Mouse (Mus musculus): ENCODE results near the gene Gm15737. TPM values are rescaled to one million over a fixed set of nuclear protein-coding genes. Genes with fewer than 3 reads are reported as not detected.

The Gm15737 gene
- polyA plus RNA-seq, 1 experiment from 2014 or later, result 0.04 TPM

DNA sequence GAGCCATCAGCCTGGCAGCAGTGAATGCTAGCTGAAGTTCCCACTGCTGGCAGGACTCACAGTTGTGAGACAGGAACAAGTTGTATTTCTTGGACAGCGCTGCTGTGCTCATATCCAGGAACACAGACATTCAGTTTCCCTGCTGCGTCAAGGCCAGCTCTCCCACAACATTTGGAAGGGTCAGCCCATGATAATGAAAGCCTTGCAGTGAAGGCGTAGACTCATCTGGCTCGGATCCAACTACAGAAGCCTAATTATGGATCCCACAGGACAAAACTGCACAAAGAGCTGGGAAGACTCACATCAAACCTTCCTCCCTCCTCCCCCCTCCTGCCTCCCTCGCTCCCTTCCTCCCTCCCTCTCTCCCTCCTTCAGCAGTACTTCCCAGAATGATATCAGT is 18.9 kb upstream of the Gm15737 start:
- H3K4me3 ChIP-seq, result no peak overlapping the region
- no peaks in the 10 kb centered on the region for H3K27me3 ChIP-seq (ENCODE audit: poor library complexity, severe bottlenecking)
- no peaks in the 10 kb centered on the region for H3K9me3 ChIP-seq
- no peak for DNase-seq (ENCODE audit: extremely low spot score, low spot score)
- no peak overlapping the region for H3K27ac ChIP-seq
- peaks cover 6% of the 10 kb centered on the region; the same call in 1 of the 2 replicates for H3K4me1 ChIP-seq
- 77% methylated on average over 5 of the region's 5 CpGs for WGBS
- H3K36me3 ChIP-seq (replicated peaks), result peaks cover 5% of the 10 kb centered on the region; the same call in 1 of the 2 replicates

DNA sequence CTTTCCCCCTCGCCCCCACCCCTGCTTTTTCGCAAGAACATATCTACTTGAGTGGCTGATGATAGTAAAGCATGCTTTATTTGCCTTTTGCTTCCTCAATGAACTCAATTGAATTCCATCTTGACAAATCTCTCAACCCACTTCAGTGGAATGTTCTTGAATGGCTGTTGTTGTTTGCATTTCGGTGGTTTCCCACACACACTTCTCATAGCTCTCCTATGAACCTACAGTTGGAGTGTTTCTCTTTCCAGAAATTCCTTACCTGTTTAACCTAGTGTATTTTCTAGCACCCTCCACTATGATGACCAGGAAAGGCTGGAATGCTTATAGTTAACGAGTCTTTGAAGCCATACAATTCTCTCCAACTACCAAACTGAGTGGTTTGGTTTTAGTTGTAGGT is 14.3 kb upstream of the Gm15737 start:
- Histone ChIP-seq H3K27me3 (ENCODE audit: poor library complexity, severe bottlenecking) (no peaks in the 10 kb centered on the region), H3K4me1 (peaks cover 10% of the 10 kb centered on the region; the same call in 1 of the 2 replicates), H3K4me3 (no peak overlapping the region), H3K36me3 (replicated peaks) (peaks cover 13% of the 10 kb centered on the region), H3K9me3 (no peaks in the 10 kb centered on the region), H3K27ac (no peak overlapping the region)
- 88% methylated on average over 4 of the region's 4 CpGs for WGBS
- no peak for DNase-seq (ENCODE audit: extremely low spot score, low spot score)

GRCm38 (mm10) chr6:92857761-92858160 is 11.4 kb upstream of the Gm15737 start:
- 94% methylated on average over 13 of the region's 13 CpGs for WGBS
- peaks cover 17% of the 10 kb centered on the region for H3K36me3 ChIP-seq (replicated peaks)
- no peak overlapping the region for H3K27ac ChIP-seq
- H3K9me3 ChIP-seq, result no peaks in the 10 kb centered on the region
- peaks cover 4% of the 10 kb centered on the region; the same call in 1 of the 2 replicates for H3K4me1 ChIP-seq
- no peak for DNase-seq (ENCODE audit: extremely low spot score, low spot score)
- no peak overlapping the region for H3K4me3 ChIP-seq
- H3K27me3 ChIP-seq (ENCODE audit: poor library complexity, severe bottlenecking), result no peaks in the 10 kb centered on the region

DNA sequence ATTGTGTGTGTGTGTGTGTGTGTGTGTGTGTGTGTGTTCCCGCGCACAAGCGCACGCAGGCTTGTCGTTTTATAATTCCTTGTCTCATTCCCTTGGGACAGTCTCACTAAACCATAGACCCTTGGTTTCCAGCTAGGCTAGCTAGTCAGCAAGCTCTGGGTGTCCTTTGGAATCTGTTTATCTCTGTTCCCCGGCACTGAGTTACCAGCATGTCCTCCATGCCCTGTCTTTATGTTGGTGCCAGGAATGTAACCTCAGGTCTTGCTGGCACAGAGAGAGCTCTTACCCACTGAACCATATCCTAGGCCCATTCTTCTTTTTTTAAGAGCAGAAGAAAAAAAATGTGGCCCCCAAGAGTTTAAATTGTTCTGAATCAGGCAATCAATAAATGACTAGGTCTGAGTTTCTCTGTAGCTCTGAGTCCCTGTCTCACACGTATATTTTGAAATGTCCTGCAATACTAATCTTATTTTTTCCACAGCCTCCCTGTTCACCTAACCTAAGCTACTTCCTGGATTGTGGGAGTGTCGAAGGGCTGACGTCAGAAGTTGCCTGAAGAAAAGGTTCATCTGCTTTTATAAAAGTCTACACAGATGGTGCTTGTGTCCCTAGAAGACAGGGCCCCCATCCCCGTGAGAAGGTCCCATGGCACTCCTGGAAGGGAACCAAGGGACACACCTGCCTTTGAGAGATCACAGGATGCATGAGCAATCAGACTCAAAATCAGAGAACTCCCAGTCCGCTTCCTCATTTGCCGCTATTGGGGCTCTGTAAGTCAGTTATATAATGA is 10.2 kb upstream of the Gm15737 start:
- Histone ChIP-seq H3K27ac (no peak overlapping the region), H3K4me3 (no peak overlapping the region), H3K36me3 (replicated peaks) (peaks cover 17% of the 10 kb centered on the region), H3K4me1 (peaks cover 4% of the 10 kb centered on the region; the same call in 1 of the 2 replicates), H3K27me3 (ENCODE audit: poor library complexity, severe bottlenecking) (no peaks in the 10 kb centered on the region), H3K9me3 (no peaks in the 10 kb centered on the region)
- WGBS, result 86% methylated on average over 12 of the region's 12 CpGs
- no peak for DNase-seq (ENCODE audit: extremely low spot score, low spot score)

DNA sequence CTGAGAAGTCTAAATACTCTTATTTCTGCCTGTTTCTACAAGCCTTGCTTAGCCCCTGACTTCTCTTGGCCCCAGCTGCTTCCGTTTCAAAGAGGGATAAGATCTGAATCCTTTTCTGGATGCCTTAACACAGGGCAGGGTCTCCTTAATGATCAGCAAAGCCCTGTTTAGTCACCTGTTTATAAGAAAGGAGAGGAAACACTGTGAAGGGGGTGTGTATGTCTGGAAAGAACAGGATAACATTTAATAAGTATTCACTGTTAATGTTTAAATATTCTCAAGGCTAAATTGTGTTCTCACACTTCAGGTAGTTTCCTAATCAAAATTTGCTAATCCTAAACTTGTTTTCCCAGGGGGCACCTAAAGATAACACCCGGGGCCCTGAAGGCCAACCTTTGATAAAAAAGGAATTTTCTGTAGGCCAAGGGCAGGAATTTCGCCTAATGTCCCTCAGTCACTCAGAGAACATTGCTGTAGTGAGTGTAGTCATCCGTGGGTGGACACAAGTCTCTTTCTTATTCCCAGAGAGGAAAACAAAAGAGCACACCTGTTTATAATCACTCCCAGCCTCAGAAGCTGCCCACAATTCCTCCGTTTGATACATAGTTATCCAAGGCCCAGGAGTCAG is 8.8 kb upstream of the Gm15737 start:
- no peaks in the 10 kb centered on the region for H3K27me3 ChIP-seq (ENCODE audit: poor library complexity, severe bottlenecking)
- DNase-seq (ENCODE audit: extremely low spot score, low spot score), result no peak
- no peak overlapping the region for H3K4me3 ChIP-seq
- peaks cover 4% of the 10 kb centered on the region; the same call in 1 of the 2 replicates for H3K4me1 ChIP-seq
- H3K9me3 ChIP-seq, result no peaks in the 10 kb centered on the region
- 67% methylated on average over 5 of the region's 5 CpGs for WGBS
- H3K27ac ChIP-seq, result no peak overlapping the region
- H3K36me3 ChIP-seq (replicated peaks), result peaks cover 17% of the 10 kb centered on the region

GRCm38 (mm10) chr6:92862599-92862998 is 6.6 kb upstream of the Gm15737 start:
- H3K27me3 ChIP-seq (ENCODE audit: poor library complexity, severe bottlenecking), result no peaks in the 10 kb centered on the region
- H3K36me3 ChIP-seq (replicated peaks), result peaks cover 12% of the 10 kb centered on the region
- 79% methylated on average over 9 of the region's 9 CpGs for WGBS
- H3K4me3 ChIP-seq, result no peak overlapping the region
- no peaks in the 10 kb centered on the region for H3K9me3 ChIP-seq
- H3K4me1 ChIP-seq, result no peaks in the 10 kb centered on the region
- no peak overlapping the region for H3K27ac ChIP-seq
- no peak for DNase-seq (ENCODE audit: extremely low spot score, low spot score)

- WGBS, result 63% methylated on average over 16 of the region's 16 CpGs
- peaks cover 16% of the 10 kb centered on the region for H3K36me3 ChIP-seq (replicated peaks)
- no peak for DNase-seq (ENCODE audit: extremely low spot score, low spot score)
- H3K4me1 ChIP-seq, result peaks cover 13% of the 10 kb centered on the region; the same call in 1 of the 2 replicates
- H3K9me3 ChIP-seq, result no peaks in the 10 kb centered on the region
- no peak overlapping the region for H3K27ac ChIP-seq
- H3K4me3 ChIP-seq, result no peak overlapping the region
- no peaks in the 10 kb centered on the region for H3K27me3 ChIP-seq (ENCODE audit: poor library complexity, severe bottlenecking)
These were observed 544 bp downstream of the Gm15737 start for GRCm38 (mm10) chr6:92869582-92870219.

GRCm38 (mm10) chr6:92871813-92872212 is 2.7 kb downstream of the Gm15737 start:
- Histone ChIP-seq H3K36me3 (replicated peaks) (peaks cover 18% of the 10 kb centered on the region), H3K27ac (no peak overlapping the region), H3K4me1 (peaks cover 13% of the 10 kb centered on the region; the same call in 1 of the 2 replicates), H3K27me3 (ENCODE audit: poor library complexity, severe bottlenecking) (no peaks in the 10 kb centered on the region), H3K9me3 (no peaks in the 10 kb centered on the region), H3K4me3 (no peak overlapping the region)
- WGBS, result 62% methylated on average over 4 of the region's 4 CpGs
- no peak for DNase-seq (ENCODE audit: extremely low spot score, low spot score)

DNA sequence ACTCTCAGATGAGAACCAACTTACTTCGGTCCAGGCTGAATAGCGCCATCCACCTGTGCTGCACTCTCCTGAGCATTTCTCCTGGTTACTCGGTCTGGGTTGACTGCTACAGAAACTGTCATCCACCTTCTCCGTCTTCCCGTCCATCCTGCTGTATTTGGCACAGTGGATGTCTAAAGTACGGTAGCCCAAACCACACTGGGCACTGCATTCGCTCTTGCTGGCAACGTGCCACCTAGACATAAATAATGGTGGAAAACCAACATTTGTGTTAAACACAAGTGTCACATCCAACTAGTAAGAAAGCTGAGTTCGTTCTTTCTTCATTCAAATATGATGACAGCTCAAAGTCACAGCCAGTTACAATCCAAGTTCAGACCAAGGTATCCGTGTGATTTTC is 3.6 kb downstream of the Gm15737 start:
- Histone ChIP-seq H3K9me3 (no peaks in the 10 kb centered on the region), H3K4me1 (peaks cover 13% of the 10 kb centered on the region; the same call in 1 of the 2 replicates), H3K36me3 (replicated peaks) (peaks cover 25% of the 10 kb centered on the region), H3K4me3 (no peak overlapping the region), H3K27ac (no peak overlapping the region), H3K27me3 (ENCODE audit: poor library complexity, severe bottlenecking) (no peaks in the 10 kb centered on the region)
- DNase-seq (ENCODE audit: extremely low spot score, low spot score), result no peak
- WGBS, result 94% methylated on average over 10 of the region's 10 CpGs

GRCm38 (mm10) chr6:92874854-92875253 is 5.7 kb downstream of the Gm15737 start:
- Histone ChIP-seq H3K4me1 (peaks cover 5% of the 10 kb centered on the region; the same call in 1 of the 2 replicates), H3K27me3 (ENCODE audit: poor library complexity, severe bottlenecking) (no peaks in the 10 kb centered on the region; the same call in 1 of the 2 replicates), H3K9me3 (no peaks in the 10 kb centered on the region), H3K27ac (no peak overlapping the region), H3K4me3 (no peak overlapping the region), H3K36me3 (replicated peaks) (peaks cover 43% of the 10 kb centered on the region)
- WGBS, result 85% methylated on average over 5 of the region's 5 CpGs
- no peak for DNase-seq (ENCODE audit: extremely low spot score, low spot score)

DNA sequence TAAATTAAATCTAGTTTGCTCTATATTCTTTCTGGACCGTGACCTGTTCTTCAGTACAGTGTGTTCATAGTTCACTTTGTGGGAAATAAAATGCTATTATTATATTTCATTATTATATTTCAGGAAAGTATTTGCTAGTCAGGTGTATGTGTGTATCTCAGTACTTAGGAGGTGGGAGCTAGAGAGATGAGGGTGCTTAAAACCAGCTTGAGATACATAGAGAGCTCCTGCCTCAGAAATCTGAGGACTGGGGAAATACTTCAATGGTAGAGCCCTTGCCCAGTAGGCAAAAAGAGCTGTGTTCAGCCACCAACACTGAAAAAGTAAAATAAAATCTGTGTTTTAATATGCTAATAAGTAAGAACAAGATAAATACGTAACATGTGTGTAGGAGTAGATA is 6.2 kb downstream of the Gm15737 start:
- Histone ChIP-seq H3K27ac (no peak overlapping the region), H3K9me3 (no peaks in the 10 kb centered on the region), H3K4me1 (no peaks in the 10 kb centered on the region; the same call in 1 of the 2 replicates), H3K4me3 (no peak overlapping the region), H3K27me3 (ENCODE audit: poor library complexity, severe bottlenecking) (peaks cover under 1% of the 10 kb centered on the region; the same call in 1 of the 2 replicates), H3K36me3 (replicated peaks) (peaks cover 45% of the 10 kb centered on the region)
- DNase-seq (ENCODE audit: extremely low spot score, low spot score), result no peak
- WGBS, result 92% methylated on average over 2 of the region's 2 CpGs

DNA sequence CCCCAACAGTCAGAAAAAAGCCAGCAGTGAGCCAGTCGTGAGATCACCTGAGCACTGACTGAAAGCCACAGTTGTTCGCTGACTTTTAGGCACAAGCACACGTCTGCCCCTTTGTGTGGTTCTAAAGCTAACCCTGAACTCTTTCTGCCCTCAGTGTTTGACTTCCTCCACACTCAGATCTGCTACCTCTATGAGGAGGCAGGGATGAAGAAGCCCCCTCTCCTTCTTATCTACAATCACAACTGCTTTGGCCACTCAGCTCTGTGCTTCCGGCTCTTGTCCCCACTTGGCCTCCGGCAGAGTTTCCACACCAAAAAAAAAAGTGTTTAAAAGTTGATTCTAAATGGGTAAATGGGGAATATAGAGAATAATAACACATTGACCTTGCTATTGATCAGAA is 7.0 kb downstream of the Gm15737 start:
- Histone ChIP-seq H3K36me3 (replicated peaks) (peaks cover 50% of the 10 kb centered on the region), H3K4me1 (no peaks in the 10 kb centered on the region), H3K27me3 (ENCODE audit: poor library complexity, severe bottlenecking) (peaks cover 8% of the 10 kb centered on the region), H3K9me3 (no peaks in the 10 kb centered on the region), H3K27ac (no peak overlapping the region), H3K4me3 (no peak overlapping the region)
- DNase-seq (ENCODE audit: extremely low spot score, low spot score), result no peak
- 76% methylated on average over 5 of the region's 5 CpGs for WGBS
